Mouse (Mus musculus) forebrain, embryonic 14.5 days (tissue): ENCODE measurements around the gene Rbpms2. TPM values are rescaled to one million over a fixed set of nuclear protein-coding genes. Genes with fewer than 3 reads are reported as not detected.

Source experiments
- ATAC-seq: fragments of 200-750 bp; cut with Nextera tagmentation; 2 replicates; pipeline ENCODE4 v1.8.0; 2017; ENCODE audit warnings: mild to moderate bottlenecking, moderate library complexity
- DNase-seq: peaks from one replicate; pipeline ENCODE4 v3.0.0-alpha.2; 2015; ENCODE audit warnings: low spot score
- H3K27ac ChIP-seq: fragments of 300-500 bp; sonication (generic); 2 replicates; pipeline ENCODE4 v1.5.1; 2014; ENCODE audit warnings: low read depth, mild to moderate bottlenecking, control low read depth, low read length, moderate library complexity
- H3K27me3 ChIP-seq: fragments of 300-500 bp; sonication (generic); replicated peaks from 2 replicates; pipeline ENCODE4 v1.6.1; 2014; ENCODE audit warnings: low read length, control low read depth, mixed read lengths; ENCODE audit not compliant: control insufficient read depth, insufficient read depth
- H3K36me3 ChIP-seq: fragments of 300-500 bp; sonication (generic); 2 replicates; pipeline ENCODE4 v1.6.1; 2014; ENCODE audit warnings: low read length, control low read depth; ENCODE audit not compliant: control insufficient read depth, insufficient read depth
- H3K4me1 ChIP-seq: fragments of 300-500 bp; sonication (generic); 2 replicates; pipeline ENCODE4 v1.6.1; 2014; ENCODE audit warnings: antibody characterized with exemption, low read length, control low read depth; ENCODE audit not compliant: control insufficient read depth, insufficient read depth
- H3K4me2 ChIP-seq: fragments of 300-500 bp; sonication (generic); 2 replicates; pipeline ENCODE4 v1.6.1; 2014; ENCODE audit warnings: mild to moderate bottlenecking, control low read depth, low read length
- H3K4me3 ChIP-seq: fragments of 300-500 bp; sonication (generic); 2 replicates; pipeline ENCODE4 v1.5.1; 2014; ENCODE audit warnings: low read depth, low read length, control low read depth
- H3K9ac ChIP-seq: fragments of 300-500 bp; sonication (generic); 2 replicates; pipeline ENCODE4 v1.6.1; 2014; ENCODE audit warnings: mild to moderate bottlenecking, low read length, control low read depth, moderate library complexity
- H3K9me3 ChIP-seq: fragments of 300-500 bp; sonication (generic); replicated peaks from 2 replicates; pipeline ENCODE4 v1.6.1; 2016; ENCODE audit warnings: low read length, control low read depth, mixed read lengths; ENCODE audit not compliant: control insufficient read depth
- WGBS: fragments of 180-500 bp; shearing (Covaris S2); extraction: QIAGEN DNeasy Blood & Tissue Kit; methylation state at CpG from one replicate; pipeline ENCODE4 v1.1.7; 2014; 5-methylcytosine and 5-hydroxymethylcytosine counted together
- polyA plus RNA-seq: library from polyadenylated mRNA; unstranded; fragments of >200 nt; fragmentation: Nextera tagmentation; extraction: Ambion mirVana; gene quantifications from 2 replicates; pipeline ENCODE4 v1.2.1, GENCODE M21; 2014

Rbpms2 gene
- polyA plus RNA-seq, result 3.8 TPM in 2 replicates

DNA sequence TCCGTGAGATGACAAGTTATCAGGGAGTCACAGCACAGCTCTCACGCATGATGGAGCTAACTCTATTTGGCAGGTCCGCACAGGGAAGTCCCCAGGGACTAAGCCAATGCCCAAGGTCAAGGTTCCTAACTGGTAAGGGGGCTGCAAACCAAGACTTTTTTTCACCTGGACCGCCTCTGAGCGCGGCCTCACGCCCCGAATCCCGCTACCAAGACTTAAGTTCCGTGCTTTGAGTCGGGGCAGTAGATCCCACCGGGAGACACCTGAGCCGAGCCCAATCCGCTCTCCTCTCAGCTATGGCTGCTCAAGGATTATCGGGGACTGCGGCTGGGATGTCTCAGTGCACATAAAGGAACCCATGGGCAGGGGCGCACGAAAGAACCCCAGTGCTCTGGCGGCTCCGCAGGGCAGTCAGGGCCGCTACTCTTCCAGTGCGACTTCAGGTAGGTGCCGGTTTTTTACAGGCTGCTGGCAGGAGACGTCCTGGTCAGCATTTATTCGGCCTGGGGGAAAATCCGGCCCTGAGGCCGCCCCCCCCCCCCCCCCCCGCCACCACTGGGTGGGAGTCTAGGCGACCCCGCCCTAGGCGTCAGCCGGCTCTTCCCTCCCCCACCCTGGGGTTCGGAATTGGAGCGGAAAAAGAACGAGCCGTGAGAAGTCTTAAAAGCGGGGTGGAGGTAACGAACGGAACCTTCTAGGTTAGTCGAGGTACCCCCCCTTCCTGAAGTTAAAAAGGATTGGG is at the start of gene Rbpms2:
Rbpms2 (plus strand) TSS at position 624 of the 742 bp plus-strand sequence.
- Histone ChIP-seq H3K36me3 (no peaks in the 10 kb centered on the region), H3K9me3 (no peaks in the 10 kb centered on the region), H3K27me3 (peaks cover 42% of the 10 kb centered on the region), H3K27ac (no peak within 1 kb of the TSS), H3K4me1 (peaks cover 7% of the 10 kb centered on the region; the same call in 1 of the 2 replicates), H3K4me2 (peak within 1 kb of the TSS; percentile 98), H3K9ac (peak within 1 kb of the TSS; percentile 61), H3K4me3 (peak within 1 kb of the TSS; percentile 64)
- no peak for DNase-seq
- under 1% methylated on average over 35 of the region's 40 CpGs for whole genome bisulfite sequencing
- no peak for ATAC-seq

GRCm38 (mm10) chr9:65579781-65580371 is 49.6 kb upstream of the Rbpms2 start, which contains the start of gene Plekho2:
Plekho2 (minus strand) TSS chr9:65580040.
- H3K4me1 ChIP-seq, result peaks cover 18% of the 10 kb centered on the region
- H3K36me3 ChIP-seq, result no peaks in the 10 kb centered on the region
- H3K27me3 ChIP-seq, result no peaks in the 10 kb centered on the region
- no peaks in the 10 kb centered on the region for H3K9me3 ChIP-seq
- H3K4me3 ChIP-seq, result peak within 1 kb of the TSS; percentile 41
- peak within 1 kb of the TSS; percentile 75 for H3K4me2 ChIP-seq
- peak within 1 kb of the TSS; percentile 62 for H3K9ac ChIP-seq
- H3K27ac ChIP-seq, result peak within 1 kb of the TSS; percentile 55; the same call in 1 of the 2 replicates
- WGBS, result under 1% methylated on average over 43 of the region's 45 CpGs
- DNase-seq, result peak; percentile 97
- peak; percentile 94 for ATAC-seq

GRCm38 (mm10) chr9:65580401-65581256 is 48.8 kb upstream of the Rbpms2 start:
- peak overlapping the region; percentile 55; the same call in 1 of the 2 replicates for H3K27ac ChIP-seq
- DNase-seq (peak; percentile 83), ATAC-seq (peak; percentile 85)
- peak overlapping the region; percentile 41 for H3K4me3 ChIP-seq
- H3K9ac ChIP-seq, result peak overlapping the region; percentile 62
- H3K9me3 ChIP-seq, result no peaks in the 10 kb centered on the region
- H3K4me1 ChIP-seq, result peaks cover 16% of the 10 kb centered on the region
- no peaks in the 10 kb centered on the region for H3K27me3 ChIP-seq
- 7% methylated on average over 20 of the region's 29 CpGs for WGBS
- no peaks in the 10 kb centered on the region for H3K36me3 ChIP-seq
- peak overlapping the region; percentile 75 for H3K4me2 ChIP-seq

- no peak for DNase-seq
- no peaks in the 10 kb centered on the region for H3K27me3 ChIP-seq
- H3K4me1 ChIP-seq, result peaks cover 13% of the 10 kb centered on the region
- no peak for ATAC-seq
- H3K9me3 ChIP-seq, result no peaks in the 10 kb centered on the region
- no peak overlapping the region; the same call in 1 of the 2 replicates for H3K27ac ChIP-seq
- no peaks in the 10 kb centered on the region for H3K36me3 ChIP-seq
- no peak overlapping the region for H3K9ac ChIP-seq
- H3K4me3 ChIP-seq, result no peak overlapping the region
- 31% methylated on average over 8 of the region's 8 CpGs for WGBS
- no peak overlapping the region for H3K4me2 ChIP-seq
These were observed 46.4 kb upstream of the Rbpms2 start for GRCm38 (mm10) chr9:65583045-65583444.

DNA sequence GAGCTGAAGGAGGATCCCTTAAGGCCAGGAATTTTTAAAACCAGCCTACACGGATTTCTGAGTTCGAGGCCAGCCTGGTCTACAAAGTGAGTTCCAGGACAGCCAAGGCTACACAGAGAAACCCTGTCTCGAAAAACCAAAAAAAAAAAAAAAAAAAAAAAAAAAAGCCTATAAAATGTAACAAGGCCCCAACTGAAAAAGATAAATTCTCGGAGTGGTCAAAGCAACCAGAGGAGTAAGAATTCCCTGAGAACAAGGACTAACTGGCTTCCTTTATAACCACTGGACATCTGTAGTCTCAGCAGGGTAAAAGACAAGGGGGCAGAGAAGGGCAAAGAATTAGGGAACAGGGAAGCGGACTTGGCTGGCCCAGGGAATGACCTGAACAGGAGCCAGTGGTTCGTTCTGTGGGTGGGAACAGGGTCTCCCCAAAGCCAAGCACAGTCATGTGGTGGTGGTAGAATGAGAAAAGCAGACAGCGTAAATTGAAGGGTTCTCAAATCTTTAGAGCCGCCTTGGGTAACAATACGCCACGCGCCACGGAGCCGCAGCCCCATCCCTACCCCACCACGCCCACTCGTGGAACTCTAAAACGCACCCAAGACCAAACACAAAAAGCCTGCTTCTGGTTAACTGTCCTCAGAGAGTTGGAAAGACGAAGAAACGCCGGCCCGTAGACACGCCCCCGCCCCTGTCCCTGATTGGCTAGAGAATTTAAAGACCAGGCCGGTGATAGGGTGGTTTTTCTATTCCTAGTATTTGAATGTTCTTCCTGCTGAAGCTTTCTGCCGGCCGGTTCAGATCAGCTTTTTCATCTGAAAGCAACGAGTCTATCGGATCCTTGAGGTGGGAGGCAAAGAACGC is 42.8 kb upstream of the Rbpms2 start, which contains the start of gene Pif1:
Pif1 (plus strand) TSS at position 755 of the 864 bp plus-strand sequence.
- peak; percentile 91 for ATAC-seq

DNA sequence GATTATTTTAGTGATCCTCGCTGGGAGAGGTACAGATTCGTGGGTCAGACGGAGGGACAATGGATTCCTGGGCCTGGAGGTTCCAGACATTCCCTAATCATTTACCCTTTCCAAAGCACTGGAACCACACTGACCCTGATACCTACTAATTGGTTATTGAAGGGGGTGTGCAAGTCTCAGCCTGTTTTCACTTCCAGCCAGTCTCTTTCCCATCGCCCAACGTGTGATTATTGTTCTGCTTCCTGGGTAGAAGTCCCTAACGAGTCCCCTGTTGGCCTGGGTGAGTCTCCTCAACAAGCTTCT is 42.2 kb upstream of the Rbpms2 start:
- DNase-seq (no peak), ATAC-seq (peak; percentile 24)
- 0% methylated on average over 6 of the region's 6 CpGs for WGBS
- Histone ChIP-seq H3K4me1 (peaks cover 18% of the 10 kb centered on the region), H3K27ac (no peak overlapping the region), H3K9me3 (no peaks in the 10 kb centered on the region), H3K4me2 (peak overlapping the region; percentile 95), H3K9ac (peak overlapping the region; percentile 64), H3K36me3 (peaks cover 6% of the 10 kb centered on the region), H3K27me3 (no peaks in the 10 kb centered on the region), H3K4me3 (peak overlapping the region; percentile 54)

More for the DNA sequence above, 42.8 kb upstream of the Rbpms2 start, which contains the start of gene Pif1:
- H3K4me3 ChIP-seq, result peak within 1 kb of the TSS; percentile 54
- H3K9me3 ChIP-seq, result no peaks in the 10 kb centered on the region
- H3K9ac ChIP-seq, result peak within 1 kb of the TSS; percentile 64
- WGBS, result 10% methylated on average over 28 of the region's 28 CpGs
- no peaks in the 10 kb centered on the region for H3K27me3 ChIP-seq
- H3K4me1 ChIP-seq, result peaks cover 18% of the 10 kb centered on the region
- peak; percentile 94 for DNase-seq
- peak within 1 kb of the TSS; percentile 95 for H3K4me2 ChIP-seq
- no peak within 1 kb of the TSS for H3K27ac ChIP-seq
- H3K36me3 ChIP-seq, result peaks cover 5% of the 10 kb centered on the region

DNA sequence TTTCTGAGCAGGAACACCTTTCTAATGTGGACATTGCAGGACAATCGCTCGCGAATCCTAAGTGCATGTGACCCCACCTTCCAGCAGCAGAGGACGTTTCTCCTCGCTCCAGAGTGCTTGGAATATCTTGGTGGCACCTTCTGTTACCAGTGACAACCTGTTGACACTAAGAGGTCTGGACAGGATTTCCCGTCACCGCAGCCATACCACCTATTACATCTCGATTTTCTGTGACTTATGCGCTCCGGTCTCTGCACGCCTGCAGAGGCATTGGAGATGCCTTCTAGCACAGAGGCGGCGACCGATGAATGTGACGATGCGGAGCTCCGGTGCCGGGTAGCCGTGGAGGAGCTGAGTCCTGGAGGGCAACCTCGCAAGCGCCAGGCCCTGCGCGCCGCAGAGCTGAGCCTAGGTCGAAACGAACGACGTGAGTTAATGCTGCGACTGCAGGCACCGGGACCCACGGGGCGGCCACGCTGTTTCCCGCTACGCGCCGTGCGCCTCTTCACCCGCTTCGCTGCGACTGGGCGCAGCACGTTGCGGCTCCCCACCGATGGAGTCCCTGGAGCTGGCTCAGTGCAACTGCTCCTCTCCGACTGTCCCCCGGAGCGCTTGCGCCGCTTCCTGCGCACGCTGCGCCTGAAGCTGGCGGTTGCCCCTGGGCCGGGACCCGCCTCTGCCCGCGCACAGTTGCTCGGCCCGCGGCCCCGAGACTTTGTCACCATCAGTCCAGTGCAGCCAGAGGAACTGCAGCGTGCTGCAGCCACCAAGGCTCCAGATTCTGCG is 41.7 kb upstream of the Rbpms2 start:
- Histone ChIP-seq H3K9ac (peak overlapping the region; percentile 64), H3K9me3 (no peaks in the 10 kb centered on the region), H3K4me1 (peaks cover 18% of the 10 kb centered on the region), H3K27me3 (no peaks in the 10 kb centered on the region), H3K36me3 (peaks cover 9% of the 10 kb centered on the region), H3K27ac (no peak overlapping the region), H3K4me2 (peak overlapping the region; percentile 95), H3K4me3 (peak overlapping the region; percentile 54)
- ATAC-seq (peak; percentile 40), DNase-seq (peak; percentile 46)
- WGBS, result under 1% methylated on average over 64 of the region's 64 CpGs
